Mouse (Mus musculus): ENCODE measurements around the gene Zfp330. TPM values are rescaled to one million over a fixed set of nuclear protein-coding genes. Genes with fewer than 3 reads are reported as not detected.

The Zfp330 gene
- polyA plus RNA-seq (2017; shearing (Covaris generic)) = 85.5 TPM

DNA sequence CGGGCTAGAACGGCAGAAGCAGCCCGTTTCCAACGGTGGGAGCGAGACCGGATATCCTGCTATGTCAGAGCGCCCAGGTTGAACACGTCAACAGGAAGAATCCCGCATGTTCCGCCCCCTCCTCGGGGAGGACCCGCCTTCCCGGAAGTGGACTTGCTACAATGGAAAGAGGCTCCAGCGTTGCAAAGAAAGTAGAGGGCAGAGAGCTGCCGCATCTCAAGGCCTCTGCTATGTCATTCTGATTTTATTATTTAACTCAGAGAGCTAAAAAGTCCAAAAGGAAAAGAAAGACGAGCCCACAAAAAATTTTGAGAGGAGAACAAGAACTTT, at the start of gene Zfp330:
Gene Zfp330, minus strand, starts transcription at position 68 of the 330 bp plus-strand sequence.

Other genes starting within 250 kb of the Zfp330 start
- not detected for gene Rnf150, start 89.2 kb upstream of the Zfp330 start, polyA plus RNA-seq (2017; shearing (Covaris generic))